Mouse (Mus musculus) thymus, postnatal 10 days (tissue): ENCODE measurements around the gene Wipf3.

Experiments
- DNase-seq, 2 experiments: peaks; one replicate each; pipeline ENCODE4 v3.0.0; 2021; ENCODE audit warnings: low spot score in 2 of 2

Gene Wipf3

DNA sequence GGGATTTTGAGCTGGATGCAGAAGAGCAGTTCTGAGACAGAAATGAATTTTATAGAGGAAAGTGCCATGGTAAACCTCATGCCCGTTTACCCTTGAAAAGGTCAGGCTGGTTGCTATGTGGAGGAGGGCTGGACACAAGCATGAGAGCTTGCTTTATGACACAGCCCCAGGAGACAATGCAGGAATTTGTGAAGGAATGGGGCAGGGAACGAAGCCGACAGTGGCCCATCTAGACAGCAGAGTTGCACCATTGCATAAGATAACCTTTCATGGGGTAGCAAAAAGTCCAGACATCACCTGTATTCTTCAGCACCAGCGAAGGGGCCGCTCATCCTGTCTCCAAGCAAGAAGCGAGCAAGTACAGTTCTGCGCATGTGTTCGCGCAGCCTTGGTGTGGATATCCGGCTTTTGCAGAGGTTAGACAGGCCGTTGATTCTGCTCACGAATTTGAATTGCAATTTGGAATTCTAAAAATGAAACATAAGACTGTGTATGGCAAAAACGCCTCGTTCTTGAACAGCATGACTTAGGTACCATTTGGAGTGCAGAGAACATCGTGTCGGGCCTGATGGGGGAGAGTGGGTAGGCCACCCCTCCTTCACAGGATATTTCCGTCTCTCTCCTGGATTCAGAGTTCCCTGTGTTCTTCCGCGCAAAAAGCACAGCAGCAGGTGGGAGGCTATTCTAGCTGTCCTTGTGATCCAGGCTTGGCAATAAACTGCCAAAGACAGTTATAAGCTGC lies 46.7 kb downstream of the Wipf3 start:
- no peak for DNase-seq

DNA sequence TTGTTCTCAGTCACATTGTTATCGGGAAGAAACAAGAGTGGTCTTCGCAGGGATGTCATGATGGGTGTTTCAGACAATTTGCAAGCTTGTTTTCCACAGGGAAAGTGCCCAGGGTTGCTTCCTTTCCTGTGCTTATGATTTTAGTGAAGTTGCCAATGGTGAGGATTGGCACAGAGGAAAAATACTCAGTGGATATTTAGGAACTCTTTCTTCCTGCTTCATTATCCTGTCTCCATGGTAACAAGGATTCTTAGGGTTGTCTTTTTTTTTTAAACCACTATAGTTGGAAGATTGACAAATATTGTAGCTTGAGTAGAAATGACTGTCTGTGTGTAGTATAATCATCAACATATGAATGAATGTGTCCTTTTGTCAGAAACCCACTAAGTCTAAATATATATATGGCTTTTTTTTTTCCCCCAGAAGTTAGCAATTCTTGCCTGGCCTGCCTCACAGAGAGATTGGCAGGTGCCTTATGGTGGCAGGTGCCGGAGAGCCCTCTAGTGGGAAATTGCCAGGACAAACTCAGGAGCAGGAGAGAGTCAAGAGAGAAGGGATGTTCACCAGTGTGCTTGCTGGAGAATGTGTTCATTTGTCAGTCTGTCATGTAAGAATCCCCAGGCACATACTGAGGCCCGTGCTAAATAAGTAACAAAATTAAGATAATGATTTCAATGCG lies 49.4 kb downstream of the Wipf3 start:
- DNase-seq: no peak

DNA sequence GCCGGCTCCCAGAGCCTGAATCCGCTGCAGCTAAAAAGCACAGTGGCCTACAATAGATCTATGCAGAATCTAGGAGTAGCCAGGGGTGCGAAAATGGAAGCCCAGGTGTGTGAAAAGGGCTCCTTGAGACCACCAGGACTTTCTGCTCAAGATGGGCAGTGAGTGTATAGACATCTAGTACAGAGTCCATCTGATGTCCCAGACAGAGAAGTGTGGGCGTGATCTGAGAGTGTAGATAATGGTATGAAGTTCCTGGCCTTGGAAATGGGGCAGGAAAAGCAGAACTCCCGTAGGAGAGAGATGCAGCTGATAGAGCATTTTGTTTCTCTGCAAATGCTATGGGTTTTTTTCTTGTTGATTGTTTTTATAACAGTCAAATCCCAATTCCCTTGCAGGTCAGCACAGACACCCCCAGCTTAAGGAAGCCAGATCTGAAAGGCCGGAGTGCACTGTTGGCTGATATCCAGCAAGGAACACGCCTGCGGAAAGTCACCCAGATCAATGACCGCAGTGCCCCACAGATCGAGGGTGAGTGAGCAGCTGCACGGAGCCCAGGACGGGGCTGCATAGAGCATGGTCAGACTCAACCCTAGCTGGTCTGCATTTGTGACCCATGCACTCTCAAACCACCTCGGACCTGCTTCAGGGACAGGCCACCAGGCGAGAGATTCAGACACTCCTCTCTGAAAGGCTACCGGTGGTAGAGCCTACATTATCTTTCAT lies 52.1 kb downstream of the Wipf3 start:
- no peak for DNase-seq

DNA sequence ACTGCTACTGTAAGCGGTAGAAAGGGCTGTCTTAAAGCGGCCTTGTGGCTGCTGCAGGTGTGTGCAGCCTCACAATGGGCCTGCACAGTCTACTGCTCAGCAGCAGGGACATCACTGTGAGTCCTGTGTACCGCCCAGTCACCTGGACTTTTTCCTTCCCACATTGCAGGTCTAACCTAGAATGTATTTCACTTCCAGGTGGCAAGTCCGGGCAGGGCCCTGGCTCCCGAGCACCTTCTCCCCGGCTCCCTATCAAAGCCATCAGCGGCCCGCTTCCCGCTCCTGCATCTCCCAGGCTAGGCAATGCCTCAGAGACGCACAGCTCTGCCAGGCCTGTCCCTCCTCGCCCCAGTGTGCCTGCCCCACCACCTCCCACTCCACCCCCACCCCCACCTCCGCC lies 55.6 kb downstream of the Wipf3 start:
- peak in 1 of 2 experiments; percentile 27 for DNase-seq

DNA sequence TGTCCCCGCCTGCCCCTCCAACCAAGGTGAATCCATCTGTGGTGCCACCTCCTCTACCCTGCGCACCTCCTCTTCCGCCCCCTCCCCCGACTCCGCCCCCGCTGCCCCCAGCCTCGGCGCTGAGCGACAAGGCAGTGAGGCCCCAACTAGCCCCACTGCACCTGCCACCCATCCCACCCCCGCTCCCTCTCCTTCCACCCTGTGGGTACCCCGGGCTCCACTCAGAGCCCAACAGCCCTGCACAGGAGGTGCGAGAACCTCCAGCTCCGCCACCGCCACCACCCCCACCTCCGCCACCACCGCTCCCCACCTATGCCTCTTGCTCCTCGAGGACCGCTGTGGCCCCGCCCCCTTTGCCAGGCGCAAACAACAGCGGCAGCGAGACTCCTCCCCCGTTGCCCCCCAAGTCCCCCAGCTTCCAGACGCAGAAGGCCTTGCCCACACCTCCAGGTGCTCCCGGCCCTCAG lies 56.1 kb downstream of the Wipf3 start:
- DNase-seq: peak; percentile 55 to 62

DNA sequence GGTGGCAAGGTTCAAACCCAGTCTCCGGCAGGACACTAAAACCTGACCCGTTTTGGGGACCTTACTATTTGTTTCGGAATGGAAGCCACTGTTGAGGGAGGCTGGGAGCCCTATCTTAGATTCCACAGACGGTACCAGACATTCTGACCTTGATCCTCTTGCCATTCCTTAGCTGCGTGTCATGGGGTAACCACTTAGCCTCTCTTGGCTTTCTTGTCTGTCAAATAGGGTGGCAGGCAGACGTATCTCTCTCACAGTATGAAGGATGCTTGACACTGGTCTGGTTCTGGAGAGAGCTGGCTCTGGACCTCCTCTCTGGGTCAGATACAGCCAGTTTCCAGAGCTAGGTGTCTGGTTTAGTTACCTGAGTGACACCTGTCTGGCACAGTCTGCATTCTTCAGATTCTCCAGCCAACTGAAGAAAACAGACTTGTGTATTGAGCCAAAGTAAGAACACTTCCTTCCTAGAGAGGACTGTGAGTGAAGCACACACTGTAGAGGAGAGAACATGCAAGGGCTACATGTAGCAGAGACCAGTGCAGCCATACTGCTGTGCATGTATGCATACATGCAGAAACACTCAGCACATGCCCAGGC lies 56.7 kb downstream of the Wipf3 start:
- DNase-seq: no peak

DNA sequence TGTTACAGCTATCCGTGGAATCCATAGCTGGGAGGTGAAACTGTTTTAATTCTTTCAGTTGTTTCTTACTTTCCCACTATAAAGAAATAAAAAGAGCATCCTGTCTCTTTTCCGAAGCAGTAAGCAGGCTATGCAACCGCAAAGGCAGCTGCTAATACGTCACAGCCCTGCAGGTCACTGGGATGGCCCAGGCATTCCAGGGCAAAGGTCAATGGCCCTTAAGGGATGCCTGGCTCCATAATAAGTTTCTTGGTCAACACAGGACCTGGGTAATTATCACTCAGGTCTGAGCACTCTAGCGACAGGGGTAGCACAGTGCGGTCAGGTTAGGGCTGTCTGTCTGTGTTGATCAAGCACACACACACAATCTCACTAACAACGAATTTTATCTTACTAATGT lies 61.7 kb downstream of the Wipf3 start:
- DNase-seq: no peak

DNA sequence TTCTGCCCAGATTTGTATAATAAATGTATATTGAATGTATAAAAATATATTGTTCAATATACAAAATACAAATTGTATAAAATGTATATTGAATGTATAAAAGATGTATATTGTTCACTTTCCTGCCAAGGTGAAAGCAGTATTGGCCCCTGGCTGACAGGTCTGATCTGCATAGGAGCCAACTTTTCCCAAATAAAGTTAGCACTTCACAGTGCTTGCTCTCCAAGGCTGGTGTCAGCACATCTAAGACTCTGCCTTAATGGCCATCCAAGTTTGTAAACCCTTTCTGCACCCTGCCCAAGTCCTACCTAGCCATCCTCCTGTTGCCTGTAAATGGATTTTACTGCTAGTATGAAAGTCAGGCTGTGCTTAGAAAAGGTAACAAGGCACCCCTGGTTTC lies 64.7 kb downstream of the Wipf3 start:
- no peak for DNase-seq

DNA sequence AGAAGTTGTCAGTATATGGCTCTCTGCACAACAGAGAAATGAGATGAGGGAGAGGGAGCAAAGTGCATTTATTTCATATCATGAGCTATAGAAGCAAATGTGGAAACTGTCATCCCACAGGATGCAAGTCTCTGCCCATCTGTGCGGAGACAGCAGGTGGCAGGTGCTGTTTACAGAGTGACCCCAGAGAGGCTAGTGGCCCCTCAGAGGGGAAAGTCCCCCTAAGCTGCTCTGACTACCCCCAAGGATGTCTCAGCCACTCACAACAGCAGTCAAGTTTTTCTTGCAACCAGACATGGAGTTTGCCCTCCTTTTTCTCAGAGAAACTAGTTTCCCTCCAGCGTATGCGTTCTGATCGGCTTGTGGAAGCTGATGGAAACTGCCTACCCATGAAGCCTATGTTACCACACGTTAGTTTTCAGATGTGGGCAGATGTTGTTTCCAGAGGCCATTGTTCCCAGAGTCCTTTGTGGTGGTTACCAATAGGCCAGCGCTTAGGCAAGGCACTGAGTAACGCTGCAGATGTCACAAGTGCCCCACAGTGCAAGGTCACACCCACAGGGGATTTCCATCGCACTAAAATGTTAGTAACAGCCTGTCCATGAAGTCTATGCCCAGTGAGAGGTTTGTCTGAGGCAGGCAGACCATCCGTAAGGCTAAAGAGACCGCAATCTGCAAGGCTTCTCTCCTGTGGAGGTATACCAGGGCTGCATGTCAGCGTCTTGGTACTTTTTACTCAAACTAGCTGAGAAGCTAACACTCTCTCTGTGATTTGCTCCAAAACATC lies 65.4 kb downstream of the Wipf3 start:
- no peak for DNase-seq

DNA sequence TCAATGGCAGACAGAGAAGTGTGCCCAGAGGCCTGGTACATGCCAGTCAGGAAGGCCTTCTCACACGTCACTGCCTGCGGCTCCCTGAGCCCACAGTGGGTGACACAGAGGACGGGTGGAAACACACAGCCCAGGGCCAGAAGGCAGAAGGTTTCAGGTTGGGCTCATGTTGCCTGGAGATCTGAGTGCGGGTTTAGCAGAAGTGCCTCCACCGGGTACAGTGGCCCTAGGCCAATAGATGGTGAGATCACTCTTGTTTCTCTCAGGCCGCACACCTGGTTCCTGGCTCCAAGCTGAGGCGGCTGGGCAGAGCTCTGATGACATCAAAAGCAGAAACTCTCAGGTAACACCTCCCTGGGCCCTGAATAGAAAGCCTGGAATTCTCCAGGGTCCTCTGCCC lies 66.8 kb downstream of the Wipf3 start:
- no peak for DNase-seq

DNA sequence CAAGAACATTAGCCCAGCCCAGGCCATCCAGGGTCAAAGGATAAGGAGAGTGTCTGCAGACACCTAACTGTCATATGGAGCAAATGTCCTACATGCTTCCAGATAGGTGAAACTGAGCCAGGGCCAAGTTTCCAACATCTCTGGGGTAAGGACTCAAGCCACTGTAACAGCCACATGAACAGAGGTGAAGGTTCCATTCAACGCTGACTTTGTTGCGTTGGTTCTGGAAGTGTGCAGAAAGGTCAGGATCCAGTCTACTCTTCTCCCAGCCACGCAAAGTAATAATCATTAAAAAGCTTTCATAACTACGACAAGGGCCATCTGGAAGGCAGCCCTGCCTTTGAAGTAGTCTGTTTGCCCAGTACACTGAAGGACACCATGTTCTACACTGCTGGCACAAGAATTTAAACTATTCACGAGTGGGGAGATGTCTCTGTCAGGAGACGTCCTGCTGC lies 73.3 kb downstream of the Wipf3 start:
- no peak for DNase-seq

DNA sequence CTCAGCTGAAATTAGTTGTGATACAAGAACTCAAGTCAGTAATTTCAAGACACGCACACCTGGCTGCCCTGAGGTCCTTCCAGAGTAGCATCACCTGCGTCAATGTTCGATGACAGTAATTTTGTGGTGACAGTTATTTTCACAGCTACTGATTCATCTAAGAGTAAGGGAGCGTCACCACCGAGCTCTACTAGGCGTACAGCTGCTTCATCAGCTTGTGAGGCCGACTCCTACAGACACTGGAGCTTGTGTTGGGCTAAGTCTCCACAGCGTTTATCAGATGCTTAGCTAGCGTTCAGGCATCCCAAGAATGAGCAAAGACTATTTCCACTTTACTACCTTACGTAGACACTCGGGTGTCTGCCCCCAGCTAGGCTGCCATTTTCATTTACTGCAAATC lies 76.9 kb downstream of the Wipf3 start:
- no peak for DNase-seq

DNA sequence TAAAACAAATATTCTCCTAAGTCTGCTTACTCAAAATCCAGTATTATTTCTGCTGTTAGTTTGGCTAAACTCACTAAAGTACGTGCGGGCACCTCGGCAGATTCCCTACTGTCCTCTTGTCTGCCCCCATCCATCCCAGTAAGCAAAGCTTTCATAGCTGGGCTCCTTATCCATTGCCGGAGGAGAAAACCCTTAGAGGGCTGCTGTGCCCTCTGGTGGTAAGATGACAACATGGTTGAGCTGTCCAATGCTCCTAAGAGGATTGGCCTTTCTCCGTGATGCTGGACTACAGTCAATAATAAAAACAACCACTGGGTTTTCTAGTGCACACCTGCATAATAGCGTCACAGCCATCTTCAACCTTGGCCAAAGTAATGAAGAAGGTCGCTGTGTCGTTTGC lies 77.6 kb downstream of the Wipf3 start:
- peak in 1 of 2 experiments; percentile 13 for DNase-seq

DNA sequence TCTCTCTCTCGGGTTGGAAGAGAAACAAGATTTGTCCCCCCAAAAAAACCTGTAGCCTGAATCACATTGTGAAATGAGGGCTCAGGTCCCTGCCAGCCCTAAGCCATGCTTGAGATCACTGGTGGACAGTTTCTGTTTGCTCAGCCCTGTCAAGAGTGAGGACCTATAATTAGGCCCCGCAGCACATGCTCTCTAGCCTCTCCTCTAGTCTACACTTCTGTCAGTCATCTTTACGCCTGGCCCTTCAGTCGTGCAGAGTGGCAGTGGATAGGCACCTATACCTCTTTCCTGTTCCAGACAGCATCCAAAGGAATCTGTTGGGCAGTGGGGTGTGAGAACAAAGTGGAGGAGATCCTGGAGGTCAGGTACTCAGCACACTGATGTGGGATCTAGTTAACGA lies 78.4 kb downstream of the Wipf3 start:
- no peak for DNase-seq

DNA sequence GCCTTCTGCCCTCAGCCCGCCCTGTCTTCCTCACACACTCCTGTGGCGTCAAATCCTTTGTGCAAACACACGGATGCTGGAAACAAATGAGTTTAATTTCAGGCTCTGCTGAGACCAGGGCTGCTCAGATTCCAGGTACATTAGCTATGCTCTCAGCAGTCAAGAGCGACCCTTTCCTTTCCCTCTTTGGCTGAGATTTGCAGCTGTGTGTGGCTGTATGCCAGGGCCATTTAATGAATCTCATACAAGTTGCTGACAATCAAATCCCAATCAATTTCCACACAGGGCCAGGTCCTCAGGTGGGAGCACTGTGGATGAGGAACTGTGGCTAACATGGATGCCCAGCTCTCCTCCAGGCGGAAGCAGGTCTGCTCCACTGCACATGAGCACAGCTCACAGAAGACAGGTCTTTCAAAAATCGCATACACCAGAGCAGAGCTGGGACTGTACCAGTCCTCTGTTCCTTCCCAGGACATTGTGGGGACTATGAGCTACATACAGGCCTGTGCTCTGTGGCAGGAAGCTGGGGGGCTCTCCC lies 78.9 kb downstream of the Wipf3 start:
- no peak for DNase-seq

DNA sequence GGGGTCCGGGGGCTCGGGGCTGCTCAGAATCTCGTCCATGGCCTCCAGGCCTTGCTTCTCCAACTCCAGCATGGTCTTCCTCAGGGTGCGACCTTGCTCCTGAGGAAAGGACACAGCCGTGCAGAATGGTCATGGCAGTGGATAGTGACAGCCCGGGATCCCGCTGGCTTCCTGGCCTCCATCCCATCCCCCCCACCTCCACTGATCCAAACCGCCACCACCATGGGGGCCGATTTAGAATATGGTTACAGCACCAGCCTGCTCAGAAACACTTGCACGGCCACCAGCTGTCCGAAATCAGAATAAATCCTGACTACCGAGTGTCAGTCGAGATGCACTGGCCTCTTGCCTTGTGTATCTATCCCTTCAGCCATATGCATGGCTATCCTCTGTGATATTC lies 79.9 kb downstream of the Wipf3 start:
- no peak for DNase-seq

DNA sequence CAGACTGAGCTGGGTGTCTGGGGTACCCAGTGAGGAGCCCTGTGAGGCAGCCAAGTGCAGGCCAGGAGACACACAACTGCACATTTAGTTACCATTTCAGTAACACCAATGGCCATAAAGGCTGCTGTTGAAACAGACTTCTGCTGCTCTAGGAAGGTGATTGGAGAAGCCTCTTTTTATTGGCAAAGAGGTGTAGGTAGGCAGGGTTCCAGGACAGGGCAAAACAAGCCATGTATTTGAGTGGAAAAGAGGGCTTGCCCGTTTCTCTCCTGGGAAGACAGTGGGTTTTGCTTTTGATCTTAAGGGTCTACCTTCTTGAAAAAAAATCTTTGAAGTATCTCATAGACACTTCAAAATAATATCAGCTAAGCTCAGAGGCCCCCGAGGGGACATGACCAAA lies 82.9 kb downstream of the Wipf3 start:
- DNase-seq: no peak

DNA sequence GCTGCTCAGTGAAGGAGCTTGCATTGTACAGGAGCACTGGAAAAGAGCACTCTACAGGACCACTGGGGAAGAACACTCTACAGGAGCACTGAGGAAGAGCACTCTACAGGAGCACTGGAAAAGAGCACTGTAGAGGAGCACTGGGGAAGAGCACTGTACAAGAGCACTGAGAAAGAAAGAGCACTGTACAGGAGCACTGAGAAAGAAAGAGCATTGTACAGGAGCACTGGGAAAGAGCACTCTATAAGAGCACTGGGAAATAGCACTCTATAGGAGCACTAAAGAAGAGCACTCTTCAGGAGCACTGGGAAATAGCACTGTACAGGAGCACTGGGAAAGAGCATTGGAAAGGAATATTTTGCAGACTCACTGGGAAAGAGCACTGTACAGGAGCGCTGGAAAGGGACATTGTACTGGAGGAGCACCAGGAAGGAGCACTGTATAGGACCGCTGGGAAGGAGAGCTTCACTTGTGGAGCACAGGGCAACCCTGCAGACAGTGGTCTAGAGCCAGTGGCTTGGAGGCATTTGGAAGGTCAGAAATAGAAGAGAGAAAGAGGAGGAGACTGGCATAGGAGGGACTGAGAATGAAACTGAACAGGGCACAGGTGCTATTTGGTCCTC lies 87.2 kb downstream of the Wipf3 start:
- no peak for DNase-seq

DNA sequence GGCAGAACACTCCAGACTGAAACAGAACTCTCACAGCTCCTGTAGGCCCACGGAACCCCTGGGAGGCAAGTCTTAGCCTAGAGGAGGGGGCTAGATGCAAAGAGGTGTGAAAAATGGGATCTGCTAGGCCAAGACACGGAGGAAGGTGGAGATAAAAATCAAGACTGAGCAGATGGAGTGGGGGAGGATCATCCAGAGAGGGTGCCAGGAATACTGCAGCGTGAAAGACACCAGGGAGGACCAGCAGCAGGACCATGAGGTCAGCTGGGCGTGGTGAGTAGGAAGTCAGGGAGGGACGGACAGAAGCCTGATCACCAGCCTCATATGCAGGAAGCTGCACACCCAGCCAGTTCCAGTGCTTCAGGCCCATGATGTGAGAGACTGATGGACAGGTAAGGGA lies 89.4 kb downstream of the Wipf3 start:
- DNase-seq: no peak

DNA sequence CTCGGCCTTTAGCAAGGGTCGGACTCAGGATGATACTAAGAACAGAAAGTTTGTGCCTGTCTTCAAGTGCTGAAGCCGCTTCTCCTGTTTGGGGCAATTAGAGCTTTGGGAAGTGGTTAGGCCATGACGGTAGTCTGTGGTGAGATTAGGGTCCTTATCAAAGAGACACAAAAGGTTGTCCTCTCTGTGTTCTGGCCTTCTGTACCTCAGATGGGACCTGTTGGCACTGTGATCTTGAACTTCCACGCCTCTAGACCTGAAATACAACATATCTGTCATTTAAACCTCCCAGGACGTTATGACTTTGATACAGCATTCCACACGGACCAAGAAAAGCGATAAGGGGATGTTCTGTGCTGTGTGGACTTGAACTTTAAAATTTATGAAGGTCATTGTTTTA lies 99.3 kb downstream of the Wipf3 start:
- no peak for DNase-seq

DNA sequence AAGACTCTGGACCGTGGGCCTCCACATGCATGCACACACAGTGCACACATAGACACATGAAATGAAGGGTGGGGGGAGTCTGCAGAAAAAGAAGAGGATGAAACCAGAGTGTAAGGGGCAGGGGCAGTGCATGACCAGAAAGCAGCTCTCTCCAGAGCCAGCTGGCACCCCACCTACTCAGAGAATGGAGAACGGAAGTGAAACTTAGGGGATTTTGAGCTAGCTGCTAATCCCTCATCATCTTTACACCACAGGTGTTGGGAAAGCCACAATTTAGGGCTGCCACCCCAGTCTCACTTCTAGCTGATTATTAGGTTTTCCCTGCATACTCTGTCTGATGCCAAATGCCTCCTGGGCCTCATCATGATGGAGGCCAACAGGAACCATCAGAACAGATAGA lies 100.8 kb downstream of the Wipf3 start:
- DNase-seq: no peak
